Mouse (Mus musculus) megakaryocyte, embryonic 14.5 days (primary cell): ENCODE data around the gene Ribc2. TPM values are rescaled to one million over a fixed set of nuclear protein-coding genes. Genes with fewer than 3 reads are reported as not detected.

Experiments used
- H3K27me3 ChIP-seq: replicated peaks from 2 replicates; pipeline ENCODE3; 2012; ENCODE audit warnings: inconsistent platforms
- H3K36me3 ChIP-seq: replicated peaks from 2 replicates; pipeline ENCODE3; 2012; ENCODE audit warnings: low read length, inconsistent platforms, mixed read lengths
- H3K4me1 ChIP-seq: 2 replicates; pipeline ENCODE4 v1.6.1; 2012; ENCODE audit warnings: inconsistent platforms
- H3K4me3 ChIP-seq: replicated peaks from 2 replicates; pipeline ENCODE3; 2012; ENCODE audit warnings: moderate library complexity, mild to moderate bottlenecking, inconsistent platforms
- H3K9me3 ChIP-seq: 2 replicates; pipeline ENCODE4 v1.6.1; 2012; ENCODE audit warnings: inconsistent platforms
- FLI1 ChIP-seq: IDR thresholded peaks from 2 replicates; pipeline ENCODE4 v1.6.1; 2012; ENCODE audit warnings: low read length, inconsistent platforms, mixed read lengths
- GATA1 ChIP-seq: IDR thresholded peaks from 3 replicates; pipeline ENCODE4 v1.6.1; 2012; ENCODE audit warnings: mixed read lengths, low read length, inconsistent platforms, borderline replicate concordance
- polyA plus RNA-seq: library from polyadenylated mRNA; stranded (reverse); fragments of >175 nt; gene quantifications from 2 replicates; pipeline ENCODE4 v1.2.3, GENCODE M21; 2012; ENCODE audit warnings: low replicate concordance; ENCODE audit not compliant: insufficient read depth

Gene Ribc2
- polyA plus RNA-seq, 1 experiment, result not detected

DNA sequence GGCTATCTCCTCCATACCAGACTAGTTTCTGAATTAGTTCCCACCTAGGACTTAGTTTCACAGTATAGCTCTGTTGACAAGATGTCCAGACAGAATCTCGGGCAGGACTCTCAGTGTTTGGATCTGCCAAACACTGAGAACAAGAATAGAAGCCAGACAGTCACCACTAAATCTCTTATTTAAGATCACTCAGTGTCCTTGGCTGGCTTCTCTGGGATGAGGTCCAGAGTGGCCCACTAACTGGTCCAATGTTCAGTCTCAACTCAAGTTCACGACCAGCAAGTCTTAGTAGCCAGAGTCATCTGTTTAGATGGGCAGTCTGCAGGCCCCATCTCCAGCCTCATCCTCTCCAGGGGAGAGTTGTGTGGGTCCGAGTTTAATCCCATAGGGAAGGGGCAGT, 20.7 kb downstream of the Ribc2 start:
- no peaks in the 10 kb centered on the region for H3K4me1 ChIP-seq
- TF ChIP-seq FLI1 (no peak), GATA1 (no peak)
- no peaks in the 10 kb centered on the region for H3K36me3 ChIP-seq
- H3K9me3 ChIP-seq, result peaks cover 4% of the 10 kb centered on the region
- H3K27me3 ChIP-seq, result peaks cover 49% of the 10 kb centered on the region
- H3K4me3 ChIP-seq, result no peak overlapping the region

DNA sequence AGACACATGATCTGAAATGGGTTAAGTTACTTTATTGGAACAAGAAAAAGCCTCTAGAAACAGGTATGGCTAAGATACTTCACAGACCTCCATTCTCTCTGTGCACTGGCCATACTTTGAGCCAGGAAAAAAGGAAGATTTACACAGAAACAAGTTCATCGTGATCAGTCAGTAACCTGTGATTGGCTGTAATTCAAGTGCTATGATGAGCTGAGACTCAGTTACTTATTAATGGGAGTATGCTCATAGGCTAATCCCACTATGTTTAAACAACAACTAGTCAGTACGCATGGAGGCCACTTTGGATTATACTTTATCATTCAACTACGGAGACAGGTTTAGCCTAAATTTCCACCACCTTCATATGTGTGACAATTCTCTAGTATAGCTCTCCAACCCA, 22.2 kb downstream of the Ribc2 start:
- H3K36me3 ChIP-seq, result no peaks in the 10 kb centered on the region
- H3K27me3 ChIP-seq, result peaks cover 44% of the 10 kb centered on the region
- H3K4me1 ChIP-seq, result no peaks in the 10 kb centered on the region
- H3K9me3 ChIP-seq, result peaks cover 12% of the 10 kb centered on the region
- H3K4me3 ChIP-seq, result no peak overlapping the region
- TF ChIP-seq GATA1, result no peak

DNA sequence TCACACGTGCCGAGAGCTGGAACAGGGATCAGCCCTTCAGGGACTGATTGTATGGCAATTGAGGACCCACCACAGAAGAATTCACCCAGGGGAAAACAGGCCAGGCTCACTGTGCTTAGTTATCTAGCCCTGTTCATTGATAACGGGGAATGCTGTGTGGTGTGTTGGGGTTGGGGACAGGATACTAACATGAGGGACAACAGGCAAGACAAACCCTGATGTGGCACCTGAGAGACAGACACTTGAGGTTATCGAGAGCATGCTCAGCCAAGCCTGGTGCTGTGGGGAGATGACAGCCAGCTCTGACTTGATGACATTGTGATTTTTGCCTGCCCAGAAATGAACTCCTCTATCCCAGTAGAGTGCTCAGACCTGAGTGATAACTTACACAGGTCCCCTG, 24.3 kb downstream of the Ribc2 start:
- peaks cover 12% of the 10 kb centered on the region for H3K9me3 ChIP-seq
- H3K4me1 ChIP-seq, result no peaks in the 10 kb centered on the region
- H3K27me3 ChIP-seq, result peaks cover 41% of the 10 kb centered on the region
- H3K4me3 ChIP-seq, result no peak overlapping the region
- H3K36me3 ChIP-seq, result no peaks in the 10 kb centered on the region
- TF ChIP-seq FLI1, result no peak
- no peak for TF ChIP-seq GATA1

DNA sequence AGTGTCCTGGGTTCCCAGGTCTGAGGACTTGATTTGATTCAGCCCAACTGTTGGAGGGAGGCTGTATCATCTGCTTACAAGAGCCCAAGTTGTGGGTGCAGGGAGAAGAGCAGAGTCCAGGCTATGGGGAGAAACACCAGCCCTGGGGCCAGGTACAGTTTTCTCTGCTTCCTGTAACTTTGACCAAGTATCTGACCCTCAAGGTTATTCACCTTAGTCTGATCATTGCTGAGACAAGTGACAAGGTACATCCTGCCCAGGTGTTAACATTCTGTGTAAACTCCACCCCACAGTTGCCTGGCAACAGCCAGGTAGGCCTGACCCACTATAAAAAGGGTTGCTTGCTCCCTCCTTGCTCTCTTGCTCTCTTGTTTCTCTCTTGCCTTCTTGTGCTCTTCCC, 29.5 kb downstream of the Ribc2 start:
- H3K27me3 ChIP-seq, result peaks cover 35% of the 10 kb centered on the region
- H3K4me1 ChIP-seq, result no peaks in the 10 kb centered on the region
- H3K9me3 ChIP-seq, result peaks cover 12% of the 10 kb centered on the region
- no peak overlapping the region for H3K4me3 ChIP-seq
- no peak for TF ChIP-seq GATA1
- H3K36me3 ChIP-seq, result no peaks in the 10 kb centered on the region

DNA sequence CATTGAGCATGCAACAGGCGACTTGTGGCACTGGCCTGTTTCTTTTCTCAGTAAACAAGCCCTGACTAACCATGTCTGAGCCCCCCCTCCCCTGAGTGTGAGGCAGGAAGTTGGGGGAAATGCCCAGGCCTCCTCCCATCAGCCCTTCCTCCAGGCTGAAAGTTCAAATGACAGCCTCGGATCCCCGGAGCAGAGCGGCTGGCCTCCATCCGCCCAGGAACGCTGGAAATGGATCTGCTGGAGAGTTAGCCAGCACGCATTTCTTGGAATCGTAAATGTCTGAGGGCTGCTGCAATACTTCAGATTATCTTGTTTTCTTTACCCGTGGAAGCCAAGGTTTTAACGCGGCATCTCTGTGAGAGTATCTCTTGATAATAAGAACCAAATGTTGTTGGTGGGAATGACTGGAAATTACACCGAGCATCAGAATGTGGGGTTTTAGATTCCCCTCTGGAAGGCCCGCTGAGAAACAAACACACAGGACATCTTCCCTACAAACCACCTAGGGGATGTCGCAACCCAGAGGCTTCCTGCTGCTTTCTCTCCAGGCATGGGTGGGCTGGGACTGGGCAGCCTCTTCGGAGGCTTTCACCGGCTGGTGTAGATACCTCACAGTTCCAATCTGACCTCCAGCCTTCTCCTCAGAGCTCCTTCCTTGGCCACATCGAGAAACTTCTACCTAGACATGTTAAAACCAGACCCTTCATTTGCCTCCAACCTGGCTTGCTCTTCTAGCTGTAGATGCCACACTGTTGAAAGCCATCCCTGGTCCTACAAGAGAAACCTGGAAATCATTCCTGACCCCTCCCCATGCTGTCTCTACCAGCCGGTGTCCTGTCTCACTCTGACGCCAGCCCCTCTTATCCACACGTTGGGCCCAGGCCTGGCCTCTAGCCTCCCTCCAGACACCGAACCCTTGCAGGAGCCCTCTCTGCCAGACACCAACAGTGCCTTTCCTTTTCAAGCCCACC, 31.1 kb downstream of the Ribc2 start:
- Histone ChIP-seq H3K4me3 (no peak overlapping the region), H3K9me3 (peaks cover 4% of the 10 kb centered on the region), H3K4me1 (no peaks in the 10 kb centered on the region), H3K27me3 (peaks cover 36% of the 10 kb centered on the region), H3K36me3 (no peaks in the 10 kb centered on the region)
- no peak for TF ChIP-seq FLI1
- no peak for TF ChIP-seq GATA1

DNA sequence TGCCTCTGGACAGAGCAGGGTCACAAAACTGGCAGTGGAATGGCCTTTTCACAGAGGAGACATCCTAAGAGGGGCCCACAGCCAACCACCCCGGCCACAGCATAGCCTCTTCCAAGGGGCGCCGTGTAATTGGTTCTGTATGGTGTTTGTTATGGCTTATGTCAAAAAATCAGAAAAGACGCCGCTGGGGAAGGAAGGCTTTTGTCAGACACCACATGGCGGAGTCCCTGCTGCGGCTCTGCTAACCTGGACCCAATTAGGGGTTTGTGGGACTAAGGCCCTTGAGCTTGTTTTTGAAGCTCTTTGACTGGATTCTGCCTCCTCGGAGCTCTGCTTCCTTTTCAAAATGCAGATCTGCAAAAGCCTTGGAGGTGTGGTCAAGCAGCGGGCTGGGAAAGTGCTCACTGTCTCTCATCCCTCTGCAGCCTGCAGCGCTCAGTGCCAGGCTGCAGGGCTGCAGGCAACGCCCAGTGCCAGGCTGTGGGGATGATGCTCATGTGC, 34.6 kb downstream of the Ribc2 start:
- H3K9me3 ChIP-seq, result peaks cover 6% of the 10 kb centered on the region; the same call in 1 of the 2 replicates
- H3K36me3 ChIP-seq, result no peaks in the 10 kb centered on the region
- H3K4me3 ChIP-seq, result no peak overlapping the region
- no peak for TF ChIP-seq FLI1
- TF ChIP-seq GATA1, result no peak
- peaks cover 38% of the 10 kb centered on the region for H3K27me3 ChIP-seq
- H3K4me1 ChIP-seq, result no peaks in the 10 kb centered on the region

DNA sequence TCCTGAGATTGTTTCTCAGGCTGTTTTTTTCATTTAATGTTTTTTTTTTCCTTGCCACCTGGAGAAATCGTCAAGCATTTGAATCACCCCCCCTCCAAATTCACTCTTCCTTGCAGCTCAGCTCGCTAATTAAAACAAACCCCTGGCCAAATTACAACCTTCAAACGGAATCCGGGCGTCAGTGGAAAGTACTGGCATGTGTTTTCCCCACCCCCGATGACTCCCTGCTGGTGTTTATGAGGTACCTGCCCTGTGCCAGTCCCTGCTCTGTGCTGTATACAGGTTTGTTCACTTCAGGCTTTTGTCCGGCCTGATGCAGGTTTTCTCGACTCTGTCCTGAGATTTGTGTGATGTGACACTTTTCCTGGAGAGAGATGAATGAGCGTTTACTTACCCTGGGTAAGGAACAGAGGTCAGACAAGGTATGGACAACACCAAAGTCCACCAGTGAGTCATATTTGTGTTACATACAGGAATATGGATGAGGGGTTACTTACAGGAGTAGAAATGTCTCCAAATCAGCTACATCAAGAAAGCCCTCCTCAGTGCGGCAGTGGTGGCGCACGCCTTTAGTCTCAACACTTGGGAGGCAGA, 35.3 kb downstream of the Ribc2 start:
- no peaks in the 10 kb centered on the region for H3K36me3 ChIP-seq
- no peak overlapping the region for H3K4me3 ChIP-seq
- H3K27me3 ChIP-seq, result peaks cover 38% of the 10 kb centered on the region
- TF ChIP-seq GATA1, result no peak
- TF ChIP-seq FLI1, result no peak
- no peaks in the 10 kb centered on the region for H3K4me1 ChIP-seq
- peaks cover 6% of the 10 kb centered on the region; the same call in 1 of the 2 replicates for H3K9me3 ChIP-seq

DNA sequence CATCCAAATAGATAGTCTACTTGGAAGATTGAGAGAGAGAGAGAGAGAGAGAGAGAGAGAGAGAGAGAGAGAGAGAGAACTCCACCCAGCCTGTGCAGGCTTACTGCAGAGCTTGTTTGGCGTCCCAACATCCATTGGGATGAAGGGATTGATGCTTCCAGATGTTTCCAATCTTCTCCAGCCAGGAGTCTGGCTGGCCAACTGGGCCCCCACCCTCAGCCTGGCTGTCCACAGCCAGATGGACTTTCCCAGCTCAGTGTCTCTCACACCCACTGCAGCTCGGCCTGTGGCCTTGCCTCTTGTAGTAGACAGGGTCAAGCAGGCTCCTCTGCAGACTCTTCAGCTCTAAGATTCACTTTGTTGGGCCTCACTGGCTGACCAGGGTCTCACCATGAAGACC, 40.2 kb downstream of the Ribc2 start:
- TF ChIP-seq FLI1 (no peak), GATA1 (no peak)
- H3K36me3 ChIP-seq, result no peaks in the 10 kb centered on the region
- peaks cover 12% of the 10 kb centered on the region for H3K9me3 ChIP-seq
- H3K27me3 ChIP-seq, result peaks cover 27% of the 10 kb centered on the region
- H3K4me3 ChIP-seq, result no peak overlapping the region
- no peaks in the 10 kb centered on the region for H3K4me1 ChIP-seq

DNA sequence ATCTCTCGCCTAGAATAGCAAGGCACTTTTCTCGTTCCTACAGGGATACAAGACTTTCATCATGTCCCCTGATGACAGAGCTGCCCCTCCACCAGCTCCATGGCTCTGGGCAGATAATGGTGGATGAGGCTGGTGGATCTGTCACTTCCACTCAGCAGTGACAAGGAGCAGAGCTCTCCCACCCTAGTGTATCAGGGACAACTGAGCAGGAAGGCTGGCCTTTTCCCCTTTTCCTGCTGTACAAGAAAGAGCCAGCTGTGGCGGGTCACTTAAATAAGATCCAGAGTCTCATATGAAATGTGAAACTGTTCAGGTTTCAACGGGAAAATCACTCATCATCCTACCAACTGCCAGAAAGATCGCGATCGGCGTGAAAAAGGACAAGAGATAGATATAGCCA, 41.5 kb downstream of the Ribc2 start:
- Histone ChIP-seq H3K4me3 (no peak overlapping the region), H3K27me3 (peaks cover 24% of the 10 kb centered on the region), H3K36me3 (no peaks in the 10 kb centered on the region), H3K9me3 (peaks cover 8% of the 10 kb centered on the region; the same call in 1 of the 2 replicates), H3K4me1 (no peaks in the 10 kb centered on the region)
- no peak for TF ChIP-seq GATA1
- no peak for TF ChIP-seq FLI1

DNA sequence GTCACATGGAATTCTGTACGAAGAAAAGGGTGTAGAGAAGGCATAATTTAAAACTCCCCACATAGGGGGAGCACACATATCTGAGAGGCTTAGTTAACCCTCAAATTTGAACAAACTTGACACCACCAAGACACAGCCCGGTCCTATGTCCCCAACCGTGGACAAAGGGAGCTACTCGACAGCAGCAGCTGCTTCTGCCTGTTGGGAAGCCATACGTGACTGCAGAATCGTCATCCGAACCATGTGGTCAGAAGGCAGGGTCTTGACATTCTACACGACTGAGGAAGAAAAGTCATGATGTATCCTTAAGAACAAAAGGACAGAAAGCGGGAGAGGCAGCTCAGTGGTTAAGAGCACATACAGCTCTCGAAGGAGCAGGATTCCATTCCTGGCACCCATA, 42.2 kb downstream of the Ribc2 start:
- TF ChIP-seq GATA1, result no peak
- TF ChIP-seq FLI1, result no peak
- no peaks in the 10 kb centered on the region for H3K36me3 ChIP-seq
- peaks cover 26% of the 10 kb centered on the region for H3K27me3 ChIP-seq
- H3K9me3 ChIP-seq, result peaks cover 7% of the 10 kb centered on the region; the same call in 1 of the 2 replicates
- no peaks in the 10 kb centered on the region for H3K4me1 ChIP-seq
- no peak overlapping the region for H3K4me3 ChIP-seq
